Mouse (Mus musculus) cerebellum, adult 2 months (tissue): Measurements from ENCODE around the gene Ntmt1. TPM values are rescaled to one million over a fixed set of nuclear protein-coding genes. Genes with fewer than 3 reads are reported as not detected.

Experiments
- DNase-seq, 2 experiments: peaks; one replicate each; pipeline ENCODE4 v3.0.0; 2021
- H3K27ac ChIP-seq: fragments of 200-500 bp; 2 replicates; pipeline ENCODE4 v1.5.1; 2012; ENCODE audit warnings: low read length, control low read depth, inconsistent platforms; ENCODE audit not compliant: insufficient read depth
- H3K27me3 ChIP-seq: fragments of 200-500 bp; 2 replicates; pipeline ENCODE4 v1.6.1; 2012; ENCODE audit warnings: inconsistent platforms, mild to moderate bottlenecking, low read length, moderate library complexity; ENCODE audit not compliant: control insufficient read depth, insufficient read depth
- H3K4me1 ChIP-seq: fragments of 200-500 bp; 2 replicates; pipeline ENCODE4 v1.6.1; 2011; ENCODE audit warnings: low read length; ENCODE audit not compliant: control insufficient read depth, insufficient read depth
- H3K4me3 ChIP-seq: fragments of 200-500 bp; replicated peaks from 2 replicates; pipeline ENCODE3; 2011; ENCODE audit warnings: mild to moderate bottlenecking, low read depth, low read length, control low read depth; ENCODE audit not compliant: insufficient read depth
- CTCF ChIP-seq: fragments of 200-500 bp; IDR thresholded peaks from 2 replicates; pipeline ENCODE4 v1.5.1; 2011; ENCODE audit warnings: low read depth, mild to moderate bottlenecking, control low read depth, low read length, moderate library complexity, borderline replicate concordance; ENCODE audit not compliant: insufficient read depth
- POLR2A ChIP-seq: fragments of 200-500 bp; IDR thresholded peaks from 2 replicates; pipeline ENCODE4 v1.6.1; 2011; ENCODE audit warnings: low read length, control low read depth, borderline replicate concordance; ENCODE audit not compliant: insufficient read depth
- WGBS: fragments of 180-500 bp; shearing (Covaris S2); methylation state at CpG from one replicate; pipeline ENCODE4 v1.1.7; 2018; 5-methylcytosine and 5-hydroxymethylcytosine counted together
- polyA plus RNA-seq: library from polyadenylated mRNA; depleted of rRNA; stranded (reverse); fragments of >200 nt; gene quantifications from 2 replicates; pipeline ENCODE4 v1.2.3, GENCODE M21; 2012

Gene Ntmt1
- polyA plus RNA-seq, 1 experiment = 37.8 TPM

- H3K4me1 ChIP-seq = no peaks in the 10 kb centered on the region
- H3K27me3 ChIP-seq = no peaks in the 10 kb centered on the region
- H3K4me3 ChIP-seq = no peak overlapping the region
- TF ChIP-seq POLR2A = no peak
- no peak for TF ChIP-seq CTCF
- WGBS = 44% methylated on average over 5 of the region's 5 CpGs
- DNase-seq = no peak
- no peak overlapping the region for H3K27ac ChIP-seq
Observed at GRCm38 (mm10) chr2:30833644-30834043, 26.0 kb downstream of the Ntmt1 start.

GRCm38 (mm10) chr2:30834373-30835022, 26.9 kb downstream of the Ntmt1 start, which contains the start of gene Prrx2:
Gene Prrx2, plus strand, starts transcription at chr2:30834972.
- WGBS = 56% methylated on average over 8 of the region's 10 CpGs
- no peak within 1 kb of the TSS for H3K4me3 ChIP-seq
- H3K27me3 ChIP-seq = no peaks in the 10 kb centered on the region
- H3K4me1 ChIP-seq = no peaks in the 10 kb centered on the region
- TF ChIP-seq CTCF (no peak), POLR2A (no peak)
- no peak for DNase-seq
- H3K27ac ChIP-seq = no peak within 1 kb of the TSS

GRCm38 (mm10) chr2:30836238-30836990, 28.8 kb downstream of the Ntmt1 start:
- no peak for DNase-seq
- no peak for TF ChIP-seq CTCF
- no peak for TF ChIP-seq POLR2A

GRCm38 (mm10) chr2:30842615-30843014, 35.0 kb downstream of the Ntmt1 start:
- H3K27ac ChIP-seq = no peak overlapping the region
- H3K4me3 ChIP-seq = no peak overlapping the region
- no peak for DNase-seq
- WGBS = 60% methylated on average over 10 of the region's 10 CpGs
- peaks cover 6% of the 10 kb centered on the region; the same call in 1 of the 2 replicates for H3K27me3 ChIP-seq
- TF ChIP-seq POLR2A (no peak), CTCF (no peak)
- H3K4me1 ChIP-seq = no peaks in the 10 kb centered on the region

More at GRCm38 (mm10) chr2:30836238-30836990, 28.8 kb downstream of the Ntmt1 start:
- Histone ChIP-seq H3K4me3 (no peak overlapping the region), H3K27ac (no peak overlapping the region), H3K4me1 (no peaks in the 10 kb centered on the region), H3K27me3 (no peaks in the 10 kb centered on the region)
- 22% methylated on average over 21 of the region's 21 CpGs for WGBS

- H3K4me3 ChIP-seq = no peak overlapping the region
- TF ChIP-seq CTCF = no peak
- no peak for TF ChIP-seq POLR2A
- no peak for DNase-seq
- no peak overlapping the region for H3K27ac ChIP-seq
- peaks cover 6% of the 10 kb centered on the region; the same call in 1 of the 2 replicates for H3K27me3 ChIP-seq
- WGBS = 2% methylated on average over 73 of the region's 80 CpGs
- no peaks in the 10 kb centered on the region for H3K4me1 ChIP-seq
Observed at GRCm38 (mm10) chr2:30845152-30846070, 37.8 kb downstream of the Ntmt1 start.

- no peak for TF ChIP-seq POLR2A
- no peak for TF ChIP-seq CTCF
- 86% methylated on average over 8 of the region's 8 CpGs for WGBS
- Histone ChIP-seq H3K27ac (no peak overlapping the region), H3K4me1 (no peaks in the 10 kb centered on the region), H3K27me3 (peaks cover 6% of the 10 kb centered on the region; the same call in 1 of the 2 replicates), H3K4me3 (no peak overlapping the region)
- no peak for DNase-seq
Observed at GRCm38 (mm10) chr2:30846236-30846635, 38.6 kb downstream of the Ntmt1 start.

GRCm38 (mm10) chr2:30846723-30847122, 39.1 kb downstream of the Ntmt1 start:
- DNase-seq = no peak
- Histone ChIP-seq H3K4me1 (no peaks in the 10 kb centered on the region), H3K4me3 (no peak overlapping the region), H3K27me3 (peaks cover 6% of the 10 kb centered on the region; the same call in 1 of the 2 replicates), H3K27ac (no peak overlapping the region)
- TF ChIP-seq CTCF = no peak
- 47% methylated on average over 6 of the region's 6 CpGs for WGBS
